Mouse (Mus musculus) midbrain, embryonic 12.5 days (tissue): ENCODE measurements around the gene Gm20388. TPM values are rescaled to one million over a fixed set of nuclear protein-coding genes. Genes with fewer than 3 reads are reported as not detected.
"Not testable (repeated sequence)": the region's sequence is repeated elsewhere in the genome, so short reads cannot be mapped to it uniquely, and the experiment has no call there.

Experiments
- ATAC-seq: fragments of 200-750 bp; cut with Nextera tagmentation; 2 replicates; pipeline ENCODE4 v1.8.0; 2017; ENCODE audit warnings: low read depth, moderate TSS enrichment, moderate library complexity; ENCODE audit not compliant: low FRiP score
- H3K27ac ChIP-seq: fragments of 300-500 bp; sonication (generic); replicated peaks from 2 replicates; pipeline ENCODE4 v1.5.1; 2016; ENCODE audit warnings: mild to moderate bottlenecking
- H3K27me3 ChIP-seq: fragments of 300-500 bp; sonication (generic); 2 replicates; pipeline ENCODE4 v1.6.1; 2016; ENCODE audit warnings: mild to moderate bottlenecking
- H3K36me3 ChIP-seq: fragments of 300-500 bp; sonication (generic); 2 replicates; pipeline ENCODE4 v1.6.1; 2016
- H3K4me1 ChIP-seq: fragments of 300-500 bp; sonication (generic); 2 replicates; pipeline ENCODE4 v1.6.1; 2016
- H3K4me2 ChIP-seq: fragments of 300-500 bp; sonication (generic); replicated peaks from 2 replicates; pipeline ENCODE4 v1.6.1; 2016; ENCODE audit warnings: mild to moderate bottlenecking, moderate library complexity
- H3K4me3 ChIP-seq: fragments of 300-500 bp; sonication (generic); 2 replicates; pipeline ENCODE4 v1.5.1; 2016; ENCODE audit warnings: mild to moderate bottlenecking
- H3K9ac ChIP-seq: fragments of 300-500 bp; sonication (generic); replicated peaks from 2 replicates; pipeline ENCODE4 v1.6.1; 2016; ENCODE audit warnings: mild to moderate bottlenecking, moderate library complexity
- H3K9me3 ChIP-seq: fragments of 300-500 bp; sonication (generic); 2 replicates; pipeline ENCODE4 v1.6.1; 2016; ENCODE audit warnings: mild to moderate bottlenecking
- WGBS: fragments of 180-500 bp; shearing (Covaris S2); methylation state at CpG from one replicate; pipeline ENCODE4 v1.1.7; 2016; 5-methylcytosine and 5-hydroxymethylcytosine counted together
- polyA plus RNA-seq: library from polyadenylated mRNA; unstranded; fragments of >200 nt; fragmentation: Nextera tagmentation; extraction: Ambion mirVana; gene quantifications from 2 replicates; pipeline ENCODE4 v1.2.1, GENCODE M21; 2016

The Gm20388 gene
- polyA plus RNA-seq, 1 experiment from 2014 or later: not detected

- H3K36me3 ChIP-seq: peaks cover 20% of the 10 kb centered on the region
- H3K27me3 ChIP-seq: no peaks in the 10 kb centered on the region
- H3K9me3 ChIP-seq: no peaks in the 10 kb centered on the region
- no peak overlapping the region for H3K4me2 ChIP-seq
- no peak overlapping the region for H3K4me3 ChIP-seq
- 88% methylated on average over 5 of the region's 5 CpGs for WGBS
- H3K4me1 ChIP-seq: no peaks in the 10 kb centered on the region
- no peak overlapping the region for H3K9ac ChIP-seq
- H3K27ac ChIP-seq: no peak overlapping the region
- no peak for ATAC-seq
Observed at GRCm38 (mm10) chr8:123274447-123274846, 3363.8 kb downstream of the Gm20388 start.

GRCm38 (mm10) chr8:123275096-123275495 lies 3364.5 kb downstream of the Gm20388 start:
- H3K27me3 ChIP-seq: no peaks in the 10 kb centered on the region
- H3K9ac ChIP-seq: no peak overlapping the region
- ATAC-seq: no peak
- H3K27ac ChIP-seq: no peak overlapping the region
- no peak overlapping the region for H3K4me3 ChIP-seq
- 96% methylated on average over 12 of the region's 12 CpGs for whole genome bisulfite sequencing
- no peaks in the 10 kb centered on the region for H3K9me3 ChIP-seq
- no peak overlapping the region for H3K4me2 ChIP-seq
- peaks cover 13% of the 10 kb centered on the region; the same call in 1 of the 2 replicates for H3K36me3 ChIP-seq
- H3K4me1 ChIP-seq: no peaks in the 10 kb centered on the region

- no peaks in the 10 kb centered on the region for H3K27me3 ChIP-seq
- H3K9ac ChIP-seq: no peak overlapping the region
- WGBS: 84% methylated on average over 7 of the region's 7 CpGs
- no peaks in the 10 kb centered on the region for H3K9me3 ChIP-seq
- no peak overlapping the region for H3K27ac ChIP-seq
- no peak for ATAC-seq
- peaks cover 26% of the 10 kb centered on the region; the same call in 1 of the 2 replicates for H3K36me3 ChIP-seq
- H3K4me1 ChIP-seq: no peaks in the 10 kb centered on the region
- H3K4me3 ChIP-seq: no peak overlapping the region
- H3K4me2 ChIP-seq: no peak overlapping the region
Observed at GRCm38 (mm10) chr8:123278445-123278844, 3367.8 kb downstream of the Gm20388 start.

- Histone ChIP-seq H3K4me3 (no peak overlapping the region), H3K36me3 (peaks cover 23% of the 10 kb centered on the region)
Observed at GRCm38 (mm10) chr8:123279828-123280227, 3369.2 kb downstream of the Gm20388 start.

GRCm38 (mm10) chr8:123280302-123281094 lies 3369.9 kb downstream of the Gm20388 start:
- 88% methylated on average over 13 of the region's 13 CpGs for WGBS

More at GRCm38 (mm10) chr8:123279828-123280227, 3369.2 kb downstream of the Gm20388 start:
- no peak overlapping the region for H3K4me2 ChIP-seq
- WGBS: 91% methylated on average over 4 of the region's 4 CpGs
- no peaks in the 10 kb centered on the region for H3K4me1 ChIP-seq
- no peak for ATAC-seq
- H3K27me3 ChIP-seq: no peaks in the 10 kb centered on the region
- no peak overlapping the region for H3K27ac ChIP-seq
- no peak overlapping the region for H3K9ac ChIP-seq
- H3K9me3 ChIP-seq: no peaks in the 10 kb centered on the region

GRCm38 (mm10) chr8:123282994-123283393 lies 3372.4 kb downstream of the Gm20388 start:
- H3K27me3 ChIP-seq, H3K9me3 ChIP-seq, H3K4me2 ChIP-seq, H3K27ac ChIP-seq, H3K9ac ChIP-seq, ATAC-seq, H3K4me3 ChIP-seq, H3K4me1 ChIP-seq: not testable (repeated sequence)
- H3K36me3 ChIP-seq: peaks cover 39% of the 10 kb centered on the region
- WGBS: 92% methylated on average over 5 of the region's 6 CpGs

More at GRCm38 (mm10) chr8:123280302-123281094, 3369.9 kb downstream of the Gm20388 start:
- H3K9ac ChIP-seq: no peak overlapping the region
- no peak overlapping the region for H3K4me3 ChIP-seq
- no peak overlapping the region for H3K27ac ChIP-seq
- H3K9me3 ChIP-seq: no peaks in the 10 kb centered on the region
- H3K27me3 ChIP-seq: no peaks in the 10 kb centered on the region
- H3K4me1 ChIP-seq: no peaks in the 10 kb centered on the region
- no peak for ATAC-seq
- H3K36me3 ChIP-seq: peaks cover 23% of the 10 kb centered on the region
- H3K4me2 ChIP-seq: no peak overlapping the region

GRCm38 (mm10) chr8:123283991-123284390 lies 3373.3 kb downstream of the Gm20388 start:
- Histone ChIP-seq H3K36me3 (peaks cover 49% of the 10 kb centered on the region), H3K4me2 (no peak overlapping the region), H3K9me3 (no peaks in the 10 kb centered on the region), H3K27ac (no peak overlapping the region), H3K27me3 (no peaks in the 10 kb centered on the region), H3K4me3 (no peak overlapping the region), H3K9ac (no peak overlapping the region), H3K4me1 (no peaks in the 10 kb centered on the region)
- 96% methylated on average over 7 of the region's 7 CpGs for WGBS
- ATAC-seq: no peak

GRCm38 (mm10) chr8:123284493-123284892 lies 3373.9 kb downstream of the Gm20388 start:
- Histone ChIP-seq H3K4me3 (no peak overlapping the region), H3K27ac (no peak overlapping the region), H3K4me2 (no peak overlapping the region), H3K27me3 (no peaks in the 10 kb centered on the region), H3K9me3 (no peaks in the 10 kb centered on the region), H3K36me3 (peaks cover 54% of the 10 kb centered on the region), H3K4me1 (no peaks in the 10 kb centered on the region), H3K9ac (no peak overlapping the region)
- 95% methylated on average over 5 of the region's 5 CpGs for WGBS
- no peak for ATAC-seq

- 96% methylated on average over 17 of the region's 17 CpGs for WGBS
Observed at GRCm38 (mm10) chr8:123287362-123287761, 3376.7 kb downstream of the Gm20388 start.

GRCm38 (mm10) chr8:123290166-123290565 lies 3379.5 kb downstream of the Gm20388 start:
- WGBS: 76% methylated on average over 4 of the region's 4 CpGs
- no peak for ATAC-seq
- Histone ChIP-seq H3K9me3 (no peaks in the 10 kb centered on the region), H3K4me1 (no peaks in the 10 kb centered on the region), H3K27me3 (no peaks in the 10 kb centered on the region), H3K36me3 (peaks cover 55% of the 10 kb centered on the region), H3K4me2 (no peak overlapping the region), H3K4me3 (no peak overlapping the region), H3K27ac (no peak overlapping the region), H3K9ac (no peak overlapping the region)

More at GRCm38 (mm10) chr8:123287362-123287761, 3376.7 kb downstream of the Gm20388 start:
- Histone ChIP-seq H3K9me3 (no peaks in the 10 kb centered on the region), H3K4me3 (no peak overlapping the region), H3K36me3 (peaks cover 49% of the 10 kb centered on the region), H3K27me3 (no peaks in the 10 kb centered on the region), H3K9ac (no peak overlapping the region), H3K4me1 (no peaks in the 10 kb centered on the region), H3K27ac (no peak overlapping the region), H3K4me2 (no peak overlapping the region)
- no peak for ATAC-seq

- H3K9me3 ChIP-seq: no peaks in the 10 kb centered on the region
- no peaks in the 10 kb centered on the region for H3K4me1 ChIP-seq
- no peaks in the 10 kb centered on the region for H3K27me3 ChIP-seq
- no peak overlapping the region for H3K4me2 ChIP-seq
- H3K36me3 ChIP-seq: peaks cover 60% of the 10 kb centered on the region
- H3K27ac ChIP-seq: no peak overlapping the region
- no peak overlapping the region for H3K9ac ChIP-seq
- H3K4me3 ChIP-seq: no peak overlapping the region
- ATAC-seq: no peak
- WGBS: 93% methylated on average over 8 of the region's 8 CpGs
Observed at GRCm38 (mm10) chr8:123290679-123291078, 3380.0 kb downstream of the Gm20388 start.

GRCm38 (mm10) chr8:123291716-123292115 lies 3381.1 kb downstream of the Gm20388 start:
- no peaks in the 10 kb centered on the region for H3K27me3 ChIP-seq
- H3K4me2 ChIP-seq: no peak overlapping the region
- H3K9me3 ChIP-seq: no peaks in the 10 kb centered on the region
- H3K9ac ChIP-seq: no peak overlapping the region
- 89% methylated on average over 8 of the region's 8 CpGs for WGBS
- no peak overlapping the region for H3K27ac ChIP-seq
- no peaks in the 10 kb centered on the region for H3K4me1 ChIP-seq
- H3K4me3 ChIP-seq: no peak overlapping the region
- H3K36me3 ChIP-seq: peaks cover 64% of the 10 kb centered on the region
- no peak for ATAC-seq
